Mouse (Mus musculus): ENCODE data around the gene Frmd4a.

DNA sequence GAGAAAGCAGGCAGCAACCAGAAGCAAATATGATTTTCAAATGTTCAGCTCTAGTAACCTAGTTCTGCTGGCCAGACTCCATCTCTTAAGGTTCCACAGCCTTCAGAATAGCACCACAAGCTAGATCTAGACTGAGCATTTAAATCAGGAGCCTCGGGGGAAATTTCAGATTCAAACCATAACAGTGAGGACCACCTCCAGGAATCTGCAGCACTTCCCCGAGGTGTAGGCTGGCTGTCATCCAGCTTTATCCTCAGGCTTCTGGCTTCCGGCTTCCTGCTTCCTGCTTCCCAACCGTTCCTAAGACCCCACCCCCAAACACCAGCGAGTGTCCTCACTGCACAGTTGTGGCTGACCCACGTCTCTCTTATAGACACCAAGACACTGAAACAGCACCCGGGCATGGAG is 374.2 kb downstream of the Frmd4a start:
- TF ChIP-seq GATA1 (IDR thresholded peaks at IDR 0.05; ENCODE audit: borderline replicate concordance, low read length) (no peak), FLI1 (IDR thresholded peaks at IDR 0.05; ENCODE audit: low read length) (no peak)
